Mouse (Mus musculus) left cerebral cortex, adult 2 months (tissue): ENCODE results near the gene Lrrc4b. TPM values are rescaled to one million over a fixed set of nuclear protein-coding genes. Genes with fewer than 3 reads are reported as not detected.

Experiments used
- DNase-seq, 2 experiments: peaks; one replicate each; pipeline ENCODE4 v3.0.0; 2021 to 2022; ENCODE audit warnings: low spot score in 2 of 2, mixed read lengths in 1 of 2; ENCODE audit errors: extremely low spot score in 1 of 2
- H3K27ac ChIP-seq: fragments of 200-600 bp; 2 replicates; pipeline ENCODE4 v1.8.1; 2022
- H3K4me3 ChIP-seq: fragments of 200-600 bp; 2 replicates; pipeline ENCODE4 v1.8.1; 2022
- CTCF ChIP-seq: fragments of 200-600 bp; IDR thresholded peaks from 2 replicates; pipeline ENCODE4 v1.8.1; 2022; ENCODE audit warnings: antibody characterized with exemption, mild to moderate bottlenecking, moderate library complexity
- intact Hi-C: fragments of 180-260 bp; cut with DNase I; formaldehyde crosslinking; loops from one replicate; pipeline ENCODE4 v1.15.1; 2025
- total RNA-seq, 2 experiments: library from RNA; stranded (reverse); gene quantifications; 2 replicates each; pipeline ENCODE4 v1.2.3; 2021

Gene Lrrc4b
- total RNA-seq, 2 experiments from 2014 or later = 278 to 294 TPM

DNA sequence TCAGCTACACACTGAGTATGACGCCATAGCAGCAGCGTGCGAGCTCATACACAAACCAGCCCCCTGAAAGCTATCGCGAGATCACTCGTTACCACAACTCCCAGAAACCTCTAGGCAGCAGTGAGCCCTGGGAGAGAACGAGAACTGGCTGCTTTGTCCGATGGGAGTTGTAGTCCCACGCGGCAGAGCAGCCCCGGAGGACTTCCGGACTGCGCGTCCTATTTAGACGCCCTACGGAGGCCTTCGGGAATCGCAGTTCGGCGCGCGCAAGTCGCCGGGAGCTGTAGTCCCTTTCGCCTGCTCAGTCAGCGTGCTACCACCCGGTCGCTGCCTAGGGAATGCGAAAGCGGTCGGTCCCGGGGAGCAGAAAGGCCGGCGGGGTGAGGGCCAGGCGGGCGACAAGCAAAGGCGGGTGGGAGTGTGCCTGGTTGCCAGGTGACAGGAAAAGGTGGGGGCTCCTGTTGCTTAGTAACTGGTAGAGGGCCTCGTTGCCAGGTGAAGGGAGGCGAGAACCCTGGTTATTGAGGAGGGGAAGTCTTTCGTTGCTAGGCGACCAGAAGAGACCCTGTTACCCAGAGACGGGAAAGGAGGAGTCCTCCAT is 39.1 kb downstream of the Lrrc4b start, which contains the start of gene Josd2:
Gene Josd2 (plus strand): TSS at position 170 of the 601 bp plus-strand sequence.
- H3K27ac ChIP-seq = peak within 1 kb of the TSS; percentile 96
- peak within 1 kb of the TSS; percentile 70 for H3K4me3 ChIP-seq
- peak; percentile 94 to 96 for DNase-seq
- no peak; the same call in 1 of the 2 replicates for TF ChIP-seq CTCF
- intact Hi-C loops = loop anchor here (2.0 kb wide), 1 partner anchor 95 kb away; no protein-coding TSS in a partner anchor

DNA sequence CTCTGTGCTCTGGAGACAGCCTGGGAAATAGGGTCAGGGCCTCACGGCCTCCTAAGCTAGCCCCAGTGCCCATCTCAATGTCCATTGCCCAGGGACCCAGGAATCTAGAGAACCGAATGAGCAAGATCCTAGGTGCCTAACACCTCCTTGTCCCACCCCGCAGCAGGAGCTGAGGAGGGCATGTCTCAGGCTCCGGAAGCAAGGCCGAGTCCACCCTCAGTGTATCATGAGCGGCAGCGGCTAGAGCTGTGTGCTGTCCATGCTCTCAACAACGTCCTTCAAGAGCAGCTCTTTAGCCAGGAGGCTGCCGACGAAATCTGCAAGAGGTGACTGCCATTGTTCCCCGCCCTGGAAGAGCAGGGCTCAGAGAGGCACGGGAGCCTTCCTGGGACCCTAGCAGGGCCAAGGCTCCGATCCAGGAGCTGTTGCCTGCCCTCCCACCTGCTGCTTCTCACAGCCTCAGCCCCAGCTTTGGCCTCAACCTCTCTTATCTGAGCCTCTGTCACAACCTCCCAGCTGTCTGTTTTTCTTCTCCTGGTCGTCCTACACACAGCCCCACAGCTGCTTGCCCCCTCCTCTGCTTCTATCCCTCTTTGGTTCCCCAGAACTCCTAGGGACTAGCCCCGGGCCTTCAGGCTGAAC is 39.9 kb downstream of the Lrrc4b start:
- intact Hi-C loops = loop anchor here (2.0 kb wide), 1 partner anchor 96 kb away; no protein-coding TSS in a partner anchor
- no peak for DNase-seq
- TF ChIP-seq CTCF = no peak
- H3K27ac ChIP-seq = peak overlapping the region; percentile 96
- H3K4me3 ChIP-seq = peak overlapping the region; percentile 70

DNA sequence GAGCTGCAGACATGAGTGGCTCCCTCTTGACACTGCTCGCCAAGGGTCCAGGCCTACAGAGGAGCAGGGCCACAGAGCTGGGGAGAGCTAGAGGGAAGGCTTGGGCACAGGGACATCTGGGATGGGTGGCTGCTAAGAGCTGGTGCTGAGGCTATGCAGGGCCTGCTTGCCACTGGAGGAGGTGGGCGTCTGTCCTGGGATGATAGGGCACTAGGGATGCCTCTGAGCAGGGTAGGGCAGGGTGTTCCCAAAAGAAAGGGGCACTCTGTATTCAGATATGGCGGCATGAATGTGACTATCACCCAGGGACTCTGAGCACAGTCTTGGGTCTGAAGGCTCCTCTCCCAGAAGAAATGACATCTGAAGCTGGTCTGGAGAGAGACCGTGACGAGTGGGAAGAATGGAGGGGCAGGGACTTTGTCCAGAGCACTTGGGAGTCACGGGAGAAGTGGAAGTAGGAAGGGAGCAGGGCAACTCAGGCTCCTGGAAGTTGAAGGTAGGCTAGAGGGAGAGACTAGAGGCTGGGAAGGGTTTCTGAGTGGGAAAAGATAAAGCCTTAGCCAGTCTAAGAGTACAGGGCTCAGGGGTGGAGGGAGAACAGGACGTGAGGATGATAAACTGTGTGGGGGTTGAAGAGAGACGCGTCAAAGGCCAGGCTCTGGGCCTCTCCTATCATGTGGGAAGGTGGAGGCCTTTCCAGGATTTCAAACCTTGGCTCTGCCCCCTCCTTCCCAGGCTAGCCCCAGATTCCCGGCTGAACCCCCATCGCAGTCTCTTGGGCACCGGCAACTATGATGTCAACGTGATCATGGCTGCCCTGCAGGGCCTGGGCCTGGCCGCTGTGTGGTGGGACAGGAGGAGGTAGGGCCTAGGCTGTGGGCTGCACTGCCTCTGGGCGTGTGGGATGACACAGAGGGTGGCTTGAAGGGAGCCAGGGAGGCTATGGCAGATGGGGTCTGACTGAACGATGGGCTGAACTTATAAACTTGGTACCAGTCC is 41.2 kb downstream of the Lrrc4b start:
- H3K27ac ChIP-seq = peak overlapping the region; percentile 96
- intact Hi-C loops = loop anchor here (2.0 kb wide), 1 partner anchor 97 kb away; no protein-coding TSS in a partner anchor
- no peak overlapping the region for H3K4me3 ChIP-seq
- no peak for TF ChIP-seq CTCF
- DNase-seq = peak in 1 of 2 experiments; percentile 14

DNA sequence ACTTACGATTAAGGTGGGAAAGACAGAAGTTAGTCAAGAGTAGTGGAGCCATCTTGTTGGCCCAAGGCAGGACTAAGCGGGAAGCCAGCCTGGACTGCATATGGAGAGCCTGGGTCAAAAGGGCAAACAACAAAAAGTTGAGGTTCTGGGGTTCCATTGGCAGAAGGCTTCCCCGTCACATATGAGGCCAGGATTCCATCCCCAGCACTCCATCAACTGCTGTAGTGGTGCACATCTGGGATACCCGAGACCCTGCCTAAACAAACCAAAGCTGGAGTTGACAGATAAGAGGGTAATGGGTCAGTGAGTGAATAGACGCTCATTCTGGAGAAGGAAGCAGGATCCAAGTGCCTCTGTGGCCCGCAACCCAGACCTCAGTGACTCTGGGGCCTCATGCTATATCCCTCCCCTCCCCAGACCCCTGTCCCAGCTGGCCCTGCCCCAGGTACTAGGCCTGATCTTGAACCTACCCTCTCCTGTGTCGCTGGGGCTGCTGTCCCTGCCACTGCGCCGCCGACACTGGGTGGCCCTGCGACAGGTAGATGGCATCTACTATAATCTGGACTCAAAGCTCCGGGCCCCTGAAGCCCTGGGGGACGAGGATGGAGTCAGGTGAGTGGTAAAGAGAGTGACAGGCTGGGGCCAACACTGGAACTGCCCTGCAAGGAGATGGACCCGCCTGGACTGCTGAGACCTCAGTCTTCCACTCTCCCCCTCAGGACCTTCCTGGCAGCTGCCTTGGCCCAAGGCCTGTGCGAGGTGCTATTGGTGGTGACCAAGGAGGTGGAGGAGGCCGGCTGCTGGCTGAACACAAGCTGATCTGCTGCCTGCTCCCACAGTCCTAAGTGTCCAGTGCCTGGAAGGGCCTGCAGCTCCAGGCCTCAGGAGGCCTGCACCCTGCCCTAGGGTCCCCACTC is 42.1 kb downstream of the Lrrc4b start:
- Histone ChIP-seq H3K27ac (peak overlapping the region; percentile 56; the same call in 1 of the 2 replicates), H3K4me3 (no peak overlapping the region)
- intact Hi-C loops = no loop called here
- DNase-seq = peak in 1 of 2 experiments; percentile 19
- TF ChIP-seq CTCF = no peak

DNA sequence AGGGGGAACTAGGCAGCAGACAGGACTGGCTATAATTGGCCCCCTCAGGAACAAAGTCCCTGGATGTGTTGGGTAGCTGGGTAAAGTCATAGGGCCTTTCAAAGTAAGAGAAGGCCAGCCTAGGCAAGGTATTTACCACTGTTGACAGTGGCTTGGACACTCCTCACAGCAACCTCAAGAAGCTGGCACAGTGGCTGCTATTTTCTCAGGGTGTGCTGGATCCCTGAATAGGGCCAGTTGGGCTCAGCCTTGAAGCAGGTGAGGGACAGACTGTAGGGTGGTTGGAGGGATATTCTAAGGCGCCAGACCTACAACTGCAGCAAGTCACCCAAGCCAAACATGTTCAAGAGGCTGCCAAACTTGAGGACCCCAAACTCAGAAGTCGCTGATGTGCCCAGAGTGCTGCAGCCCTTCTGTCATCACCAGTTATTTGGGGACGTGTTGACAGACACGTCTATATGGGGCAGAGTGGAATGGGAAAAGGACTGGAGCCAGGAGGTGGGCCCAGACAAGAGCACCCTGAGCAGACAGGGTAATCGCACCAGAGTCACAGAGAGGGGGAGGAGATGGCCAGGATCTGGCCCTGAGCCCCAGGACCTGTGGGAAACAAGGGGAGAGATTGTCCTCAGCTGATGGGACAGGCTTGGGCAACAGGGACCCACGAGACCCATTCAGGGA is 43.2 kb downstream of the Lrrc4b start:
- peak in 1 of 2 experiments; percentile 26 for DNase-seq
- no peak for TF ChIP-seq CTCF
- H3K4me3 ChIP-seq = no peak overlapping the region
- intact Hi-C loops = no loop called here
- H3K27ac ChIP-seq = peak overlapping the region; percentile 83

DNA sequence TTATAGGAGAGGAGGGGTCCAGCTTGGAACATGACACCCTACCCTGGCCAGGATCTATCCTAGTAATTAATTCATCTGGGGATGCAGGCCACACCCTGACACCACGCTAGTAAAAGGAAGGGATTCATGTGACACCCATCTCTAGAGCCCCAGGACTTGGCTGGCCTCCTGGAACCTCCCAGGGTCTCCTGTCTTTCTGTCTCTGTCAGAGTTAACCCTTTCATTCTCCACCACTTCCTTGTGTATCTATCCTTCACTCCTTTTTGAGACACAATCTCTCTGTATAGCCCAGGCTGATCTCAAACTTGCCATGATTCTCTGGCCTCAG is 43.7 kb downstream of the Lrrc4b start:
- Histone ChIP-seq H3K4me3 (no peak overlapping the region), H3K27ac (peak overlapping the region; percentile 83)
- TF ChIP-seq CTCF = no peak
- intact Hi-C loops = no loop called here
- DNase-seq = no peak

DNA sequence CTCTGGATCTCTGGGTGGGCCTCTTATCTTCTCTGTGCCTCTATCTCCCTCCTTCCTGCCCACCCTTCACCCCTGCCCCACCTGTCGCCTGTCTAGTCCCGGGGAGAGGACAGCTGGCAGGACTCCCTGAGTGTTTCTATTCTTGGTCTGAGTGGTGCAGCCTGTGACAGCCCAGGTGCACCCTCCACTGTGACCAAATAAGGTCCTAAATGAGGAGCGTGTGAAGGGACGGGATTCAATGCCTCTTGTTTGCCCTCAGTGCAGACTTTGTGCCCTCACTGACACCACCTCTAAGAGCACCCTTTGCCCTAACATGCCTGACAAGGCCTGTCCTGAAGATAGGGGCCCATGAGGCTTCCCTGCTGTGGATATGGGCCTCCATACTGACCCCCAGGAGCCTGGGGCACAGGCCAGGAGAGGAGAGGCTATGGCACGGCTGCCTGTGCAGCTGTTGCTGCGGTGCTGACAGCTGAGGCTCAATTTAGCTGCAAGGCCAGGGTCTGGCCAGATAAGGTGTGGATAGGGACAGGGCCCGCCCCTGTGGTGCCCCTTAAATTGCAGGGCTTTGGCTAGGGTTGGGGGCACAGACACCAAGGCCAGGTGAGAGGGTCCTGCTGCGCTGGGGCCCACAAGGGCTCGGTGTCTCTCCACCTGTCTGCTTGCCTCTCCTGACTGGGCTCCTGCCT is 44.3 kb downstream of the Lrrc4b start:
- TF ChIP-seq CTCF = no peak
- Histone ChIP-seq H3K27ac (peak overlapping the region; percentile 83), H3K4me3 (no peak overlapping the region)
- intact Hi-C loops = no loop called here
- peak in 1 of 2 experiments; percentile 9 for DNase-seq

DNA sequence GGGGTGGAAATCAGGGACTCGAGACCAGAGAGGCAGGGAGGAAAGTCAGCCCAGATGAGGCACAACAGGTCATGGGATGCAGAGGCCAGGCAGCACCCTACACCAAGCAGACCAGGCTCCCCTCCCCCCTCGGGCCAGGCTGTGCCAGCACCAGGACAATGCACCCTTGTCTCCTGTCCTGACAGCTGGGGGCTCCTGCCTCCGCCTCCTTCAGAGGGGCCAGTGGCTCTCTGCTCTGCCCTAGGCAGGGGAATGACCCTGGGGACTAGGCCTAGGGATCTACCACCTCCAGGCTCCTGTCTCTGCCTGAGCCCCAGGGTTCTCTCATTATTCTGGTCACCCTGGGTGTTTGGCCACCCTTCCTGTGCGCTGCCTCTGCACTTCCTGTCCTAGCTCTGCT is 45.6 kb downstream of the Lrrc4b start:
- H3K27ac ChIP-seq = peak overlapping the region; percentile 76

DNA sequence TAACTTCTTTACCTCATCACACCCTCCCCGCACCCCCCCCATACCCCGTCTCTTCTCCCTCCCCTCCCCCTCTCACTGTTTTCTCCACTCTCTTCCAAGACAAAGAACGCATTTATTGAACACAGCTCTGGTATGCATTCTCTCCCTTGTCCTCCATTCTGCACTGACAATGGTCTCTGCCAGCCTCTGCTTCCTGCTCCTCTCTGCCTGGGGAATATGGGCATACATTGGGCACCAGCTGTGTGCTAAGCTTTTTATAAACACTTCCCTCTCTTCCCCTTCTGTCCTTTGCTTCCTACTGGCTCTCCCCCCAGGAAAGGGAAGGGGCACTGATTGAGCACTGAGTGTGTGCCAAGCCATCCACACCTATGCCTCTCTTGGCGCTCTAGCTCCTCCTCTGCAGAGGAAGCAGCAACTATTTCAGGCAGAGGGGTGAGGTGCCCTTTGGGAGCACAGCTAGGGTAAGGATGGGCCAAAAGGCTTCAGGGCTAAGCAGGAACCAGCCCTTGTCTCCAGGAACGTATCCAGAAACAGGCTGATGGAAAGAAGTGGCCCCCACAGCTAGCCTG is 46.3 kb downstream of the Lrrc4b start:
- peak in 1 of 2 experiments; percentile 9 for DNase-seq
- H3K4me3 ChIP-seq = no peak overlapping the region
- TF ChIP-seq CTCF = no peak
- peak overlapping the region; percentile 76 for H3K27ac ChIP-seq
- intact Hi-C loops = no loop called here

More for the DNA sequence above, 45.6 kb downstream of the Lrrc4b start:
- intact Hi-C loops = no loop called here
- TF ChIP-seq CTCF = no peak
- peak in 1 of 2 experiments; percentile 72 for DNase-seq
- H3K4me3 ChIP-seq = no peak overlapping the region
